Mouse (Mus musculus): ENCODE measurements around the gene Shank2. TPM values are rescaled to one million over a fixed set of nuclear protein-coding genes. Genes with fewer than 3 reads are reported as not detected.

The Shank2 gene
- polyA plus RNA-seq, 1 experiment from 2014 or later = 0.27 TPM

DNA sequence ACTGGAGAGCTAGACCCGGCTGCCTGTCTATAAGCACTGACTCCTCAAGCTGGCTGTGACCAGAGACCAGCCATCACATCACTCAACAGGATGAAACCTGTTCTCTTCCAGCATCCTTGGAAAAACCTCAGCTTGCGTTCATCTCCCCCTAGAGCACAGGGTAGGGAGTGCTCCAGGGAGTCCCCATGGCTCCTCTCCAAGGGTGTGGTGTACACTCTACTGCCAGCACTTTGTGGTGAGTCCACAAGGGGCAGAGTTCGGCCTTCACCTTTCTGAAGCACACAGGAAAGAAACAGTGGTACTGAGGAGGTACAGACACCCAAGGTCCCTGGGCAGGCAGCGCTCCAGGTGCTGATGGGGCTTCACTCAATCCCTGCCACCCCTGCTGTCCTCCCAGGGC lies 414.1 kb downstream of the Shank2 start:
- Histone ChIP-seq H3K27me3 (replicated peaks) (peaks cover 33% of the 10 kb centered on the region), H3K36me3 (no peaks in the 10 kb centered on the region), H3K9me3 (replicated peaks) (no peaks in the 10 kb centered on the region), H3K4me3 (no peak overlapping the region), H3K4me2 (no peak overlapping the region), H3K27ac (ENCODE audit: poor library complexity, severe bottlenecking) (no peak overlapping the region), H3K4me1 (replicated peaks) (peaks cover 16% of the 10 kb centered on the region), H3K9ac (no peak overlapping the region)
- 67% methylated on average over 4 of the region's 4 CpGs for WGBS
- ATAC-seq (ENCODE audit: insufficient number of reproducible peaks, low FRiP score) = no peak

GRCm38 (mm10) chr7:144417234-144417633 lies 415.5 kb downstream of the Shank2 start:
- no peaks in the 10 kb centered on the region for H3K36me3 ChIP-seq
- no peak overlapping the region for H3K27ac ChIP-seq (ENCODE audit: poor library complexity, severe bottlenecking)
- no peak overlapping the region for H3K9ac ChIP-seq
- no peak overlapping the region for H3K4me3 ChIP-seq
- H3K4me2 ChIP-seq = no peak overlapping the region
- H3K9me3 ChIP-seq (replicated peaks) = no peaks in the 10 kb centered on the region
- peaks cover 16% of the 10 kb centered on the region for H3K4me1 ChIP-seq (replicated peaks)
- WGBS = 68% methylated on average over 2 of the region's 2 CpGs
- peaks cover 39% of the 10 kb centered on the region for H3K27me3 ChIP-seq (replicated peaks)
- ATAC-seq (ENCODE audit: insufficient number of reproducible peaks, low FRiP score) = no peak

DNA sequence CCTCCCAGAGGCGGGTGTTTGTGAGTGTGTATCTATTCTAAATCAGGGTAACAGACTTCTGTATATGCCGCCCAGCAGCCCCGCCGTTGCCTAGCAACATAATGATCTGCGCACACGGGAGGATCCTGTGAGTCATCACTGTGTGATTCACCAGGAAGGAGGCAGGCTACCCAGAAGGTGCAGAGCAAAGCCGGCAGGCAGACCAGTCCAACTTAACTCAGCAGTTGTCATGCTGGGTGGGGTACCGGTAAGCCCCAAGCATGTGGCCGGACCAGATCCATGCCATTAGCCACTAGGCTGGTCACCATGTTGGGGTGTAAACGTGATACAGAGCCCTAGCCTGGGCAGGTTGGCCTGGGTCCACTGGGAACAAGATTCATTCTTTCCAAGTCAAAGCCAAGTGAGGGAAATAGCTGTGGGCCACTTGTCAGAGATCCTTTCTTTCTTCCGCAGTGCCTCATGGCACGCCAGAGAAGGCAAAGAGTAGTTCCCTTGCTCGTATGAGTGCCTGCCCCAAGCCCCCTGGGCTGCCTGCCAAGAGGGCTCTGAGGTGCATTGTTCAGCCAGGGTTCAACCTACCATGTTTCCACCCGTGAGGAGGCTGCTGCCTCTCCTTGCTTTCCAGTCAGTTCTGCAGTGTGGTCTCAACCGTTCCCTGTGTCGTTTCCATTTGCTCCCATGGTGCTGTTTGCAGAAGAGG lies 416.1 kb downstream of the Shank2 start:
- H3K4me2 ChIP-seq = 0 out of 2 replicates have a peak overlapping the region, but pooled peaks have one; percentile 17
- H3K9me3 ChIP-seq (replicated peaks) = no peaks in the 10 kb centered on the region
- no peak overlapping the region for H3K4me3 ChIP-seq
- H3K36me3 ChIP-seq = no peaks in the 10 kb centered on the region
- peaks cover 16% of the 10 kb centered on the region for H3K4me1 ChIP-seq (replicated peaks)
- ATAC-seq (ENCODE audit: insufficient number of reproducible peaks, low FRiP score) = 0 out of 2 replicates have a peak, but pooled peaks have one; percentile 43
- H3K9ac ChIP-seq = no peak overlapping the region
- H3K27me3 ChIP-seq (replicated peaks) = peaks cover 37% of the 10 kb centered on the region
- 33% methylated on average over 16 of the region's 16 CpGs for WGBS
- H3K27ac ChIP-seq (ENCODE audit: poor library complexity, severe bottlenecking) = no peak overlapping the region

- H3K4me1 ChIP-seq (replicated peaks) = peaks cover 16% of the 10 kb centered on the region
- ATAC-seq (ENCODE audit: insufficient number of reproducible peaks, low FRiP score) = no peak
- H3K4me3 ChIP-seq = no peak overlapping the region
- no peaks in the 10 kb centered on the region for H3K9me3 ChIP-seq (replicated peaks)
- H3K27ac ChIP-seq (ENCODE audit: poor library complexity, severe bottlenecking) = no peak overlapping the region
- no peaks in the 10 kb centered on the region for H3K36me3 ChIP-seq
- peaks cover 39% of the 10 kb centered on the region for H3K27me3 ChIP-seq (replicated peaks)
- WGBS = 26% methylated on average over 16 of the region's 16 CpGs
- H3K9ac ChIP-seq = no peak overlapping the region
- no peak overlapping the region for H3K4me2 ChIP-seq
Observed at GRCm38 (mm10) chr7:144420552-144420951, 418.8 kb downstream of the Shank2 start.

DNA sequence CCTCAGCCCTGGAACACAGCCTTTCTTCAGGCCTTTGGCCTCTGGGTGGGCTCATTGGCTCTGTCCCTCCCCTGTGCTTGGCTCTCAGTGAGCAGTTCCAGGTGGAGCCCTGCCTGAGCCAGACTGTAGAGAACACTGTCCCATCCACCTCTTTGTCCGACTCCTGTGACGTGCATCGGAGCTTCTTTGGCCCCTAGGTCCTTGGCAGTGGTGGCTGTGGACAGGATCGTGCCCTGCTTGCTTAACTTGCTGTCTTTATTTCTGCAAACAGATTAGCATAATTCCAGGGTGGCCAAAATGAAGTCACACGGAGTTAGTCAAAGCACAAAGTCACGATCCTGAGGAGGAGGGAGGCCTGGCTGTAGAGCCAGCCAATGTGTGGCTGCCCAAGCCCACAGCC lies 419.8 kb downstream of the Shank2 start:
- 70% methylated on average over 6 of the region's 6 CpGs for WGBS

GRCm38 (mm10) chr7:144425953-144426352 lies 424.2 kb downstream of the Shank2 start:
- 11% methylated on average over 8 of the region's 8 CpGs for WGBS
- Histone ChIP-seq H3K4me2 (no peak overlapping the region), H3K4me1 (replicated peaks) (no peaks in the 10 kb centered on the region), H3K9me3 (replicated peaks) (no peaks in the 10 kb centered on the region), H3K36me3 (no peaks in the 10 kb centered on the region), H3K27ac (ENCODE audit: poor library complexity, severe bottlenecking) (no peak overlapping the region), H3K9ac (no peak overlapping the region), H3K4me3 (no peak overlapping the region), H3K27me3 (replicated peaks) (peaks cover 30% of the 10 kb centered on the region)
- no peak for ATAC-seq (ENCODE audit: insufficient number of reproducible peaks, low FRiP score)

More for the DNA sequence above, 419.8 kb downstream of the Shank2 start:
- Histone ChIP-seq H3K9me3 (replicated peaks) (no peaks in the 10 kb centered on the region), H3K9ac (no peak overlapping the region), H3K27ac (ENCODE audit: poor library complexity, severe bottlenecking) (no peak overlapping the region), H3K4me1 (replicated peaks) (peaks cover 16% of the 10 kb centered on the region), H3K4me2 (no peak overlapping the region), H3K4me3 (no peak overlapping the region), H3K27me3 (replicated peaks) (peaks cover 36% of the 10 kb centered on the region), H3K36me3 (no peaks in the 10 kb centered on the region)
- ATAC-seq (ENCODE audit: insufficient number of reproducible peaks, low FRiP score) = no peak

DNA sequence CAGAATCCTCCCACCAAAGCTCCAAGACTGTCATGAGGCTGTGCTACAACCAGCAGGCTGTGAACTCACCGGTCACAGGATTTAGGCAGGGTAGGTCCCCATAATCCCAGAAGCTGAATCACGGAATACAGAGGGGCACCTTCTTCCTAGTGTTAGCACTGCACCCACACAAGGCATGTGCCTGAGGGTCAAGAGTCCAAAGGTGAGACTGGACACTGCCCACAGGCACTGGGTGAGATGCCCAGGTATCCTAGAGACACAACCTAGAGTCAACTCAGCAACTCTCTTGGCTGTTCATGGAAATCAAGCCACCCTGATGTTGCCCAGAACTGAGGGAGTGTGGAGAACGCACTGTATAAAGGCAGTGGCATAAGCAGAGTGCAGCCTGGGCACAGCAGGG lies 424.9 kb downstream of the Shank2 start:
- Histone ChIP-seq H3K9ac (no peak overlapping the region), H3K36me3 (no peaks in the 10 kb centered on the region), H3K4me1 (replicated peaks) (no peaks in the 10 kb centered on the region), H3K4me2 (no peak overlapping the region), H3K27ac (ENCODE audit: poor library complexity, severe bottlenecking) (no peak overlapping the region), H3K4me3 (no peak overlapping the region), H3K9me3 (replicated peaks) (no peaks in the 10 kb centered on the region), H3K27me3 (replicated peaks) (peaks cover 25% of the 10 kb centered on the region)
- ATAC-seq (ENCODE audit: insufficient number of reproducible peaks, low FRiP score) = no peak
- 79% methylated on average over 3 of the region's 3 CpGs for WGBS

DNA sequence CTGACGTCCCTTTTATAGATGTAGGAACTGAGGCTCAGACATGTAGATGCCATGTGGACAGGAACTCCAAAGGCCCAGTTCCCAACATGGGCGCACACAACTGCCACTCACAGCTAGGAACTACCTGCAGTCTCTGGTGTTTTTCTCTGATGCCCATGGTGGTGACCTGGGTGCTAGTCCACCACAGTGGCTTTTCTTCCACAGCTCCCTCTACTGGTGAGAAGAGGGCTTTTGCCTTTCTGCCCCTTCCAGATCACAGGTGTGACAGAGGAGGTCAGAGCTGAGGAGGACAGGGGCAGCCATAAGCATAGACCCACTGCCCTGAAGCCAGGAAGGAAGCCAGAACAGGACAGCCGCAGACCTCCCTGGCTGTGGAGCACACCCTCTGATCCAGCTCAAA lies 425.7 kb downstream of the Shank2 start:
- H3K9me3 ChIP-seq (replicated peaks) = no peaks in the 10 kb centered on the region
- ATAC-seq (ENCODE audit: insufficient number of reproducible peaks, low FRiP score) = no peak
- no peak overlapping the region for H3K27ac ChIP-seq (ENCODE audit: poor library complexity, severe bottlenecking)
- no peak overlapping the region for H3K9ac ChIP-seq
- no peaks in the 10 kb centered on the region for H3K36me3 ChIP-seq
- no peaks in the 10 kb centered on the region for H3K4me1 ChIP-seq (replicated peaks)
- peaks cover 19% of the 10 kb centered on the region for H3K27me3 ChIP-seq (replicated peaks)
- 77% methylated on average over 3 of the region's 3 CpGs for WGBS
- H3K4me3 ChIP-seq = no peak overlapping the region
- H3K4me2 ChIP-seq = no peak overlapping the region

GRCm38 (mm10) chr7:144432920-144433319 lies 431.2 kb downstream of the Shank2 start:
- Histone ChIP-seq H3K27ac (ENCODE audit: poor library complexity, severe bottlenecking) (no peak overlapping the region), H3K36me3 (peaks cover 27% of the 10 kb centered on the region), H3K9ac (no peak overlapping the region), H3K4me1 (replicated peaks) (no peaks in the 10 kb centered on the region), H3K9me3 (replicated peaks) (no peaks in the 10 kb centered on the region), H3K4me3 (no peak overlapping the region), H3K27me3 (replicated peaks) (0 out of 2 replicates have a peak, but pooled peaks cover 4% of the 10 kb centered on the region), H3K4me2 (no peak overlapping the region)
- WGBS = 59% methylated on average over 2 of the region's 2 CpGs
- ATAC-seq (ENCODE audit: insufficient number of reproducible peaks, low FRiP score) = no peak

DNA sequence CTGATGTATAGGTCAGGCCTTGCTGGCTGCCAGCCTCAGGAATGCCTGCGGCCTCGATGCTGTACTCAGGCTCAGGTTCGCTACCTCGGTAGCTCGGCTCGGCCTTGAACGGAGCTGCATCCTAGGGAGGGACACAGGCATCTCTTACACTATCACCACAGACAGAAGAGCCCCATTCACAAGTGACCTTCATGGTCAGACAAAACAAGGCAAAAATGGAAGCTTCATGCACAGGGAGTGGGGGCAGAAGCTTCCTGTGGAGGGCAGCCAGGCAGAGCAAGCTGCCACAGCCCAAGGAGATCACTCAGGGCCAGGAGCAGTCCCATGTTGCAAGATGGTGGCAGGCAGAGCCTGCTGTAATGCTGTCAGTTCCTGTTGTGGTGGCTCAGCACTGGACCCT lies 437.1 kb downstream of the Shank2 start:
- no peak overlapping the region for H3K9ac ChIP-seq
- no peak for ATAC-seq (ENCODE audit: insufficient number of reproducible peaks, low FRiP score)
- H3K4me3 ChIP-seq = no peak overlapping the region
- H3K27me3 ChIP-seq (replicated peaks) = no peaks in the 10 kb centered on the region
- no peaks in the 10 kb centered on the region for H3K9me3 ChIP-seq (replicated peaks)
- H3K4me2 ChIP-seq = no peak overlapping the region
- H3K36me3 ChIP-seq = peaks cover 84% of the 10 kb centered on the region
- no peak overlapping the region for H3K27ac ChIP-seq (ENCODE audit: poor library complexity, severe bottlenecking)
- no peaks in the 10 kb centered on the region for H3K4me1 ChIP-seq (replicated peaks)
- 96% methylated on average over 7 of the region's 7 CpGs for WGBS

GRCm38 (mm10) chr7:144441466-144441865 lies 439.7 kb downstream of the Shank2 start:
- no peaks in the 10 kb centered on the region for H3K27me3 ChIP-seq (replicated peaks)
- no peak overlapping the region for H3K4me2 ChIP-seq
- H3K4me1 ChIP-seq (replicated peaks) = no peaks in the 10 kb centered on the region
- WGBS = 91% methylated on average over 11 of the region's 11 CpGs
- no peak for ATAC-seq (ENCODE audit: insufficient number of reproducible peaks, low FRiP score)
- no peak overlapping the region for H3K4me3 ChIP-seq
- H3K9ac ChIP-seq = no peak overlapping the region
- H3K27ac ChIP-seq (ENCODE audit: poor library complexity, severe bottlenecking) = no peak overlapping the region
- peaks cover 99% of the 10 kb centered on the region for H3K36me3 ChIP-seq
- no peaks in the 10 kb centered on the region for H3K9me3 ChIP-seq (replicated peaks)

GRCm38 (mm10) chr7:144441976-144442375 lies 440.2 kb downstream of the Shank2 start:
- Histone ChIP-seq H3K9me3 (replicated peaks) (no peaks in the 10 kb centered on the region), H3K4me1 (replicated peaks) (no peaks in the 10 kb centered on the region), H3K4me3 (no peak overlapping the region), H3K4me2 (no peak overlapping the region), H3K9ac (no peak overlapping the region), H3K27me3 (replicated peaks) (no peaks in the 10 kb centered on the region), H3K36me3 (peaks cover 99% of the 10 kb centered on the region), H3K27ac (ENCODE audit: poor library complexity, severe bottlenecking) (no peak overlapping the region)
- 86% methylated on average over 4 of the region's 4 CpGs for WGBS
- no peak for ATAC-seq (ENCODE audit: insufficient number of reproducible peaks, low FRiP score)
